Mouse (Mus musculus) limb, embryonic 10.5 days (tissue): ENCODE measurements around the gene Htr6. TPM values are rescaled to one million over a fixed set of nuclear protein-coding genes. Genes with fewer than 3 reads are reported as not detected.
A peak's percentile ranks its signal among the peaks of the same experiment; 100 is the strongest.

Experiments used
- DNase-seq: peaks from one replicate; pipeline ENCODE4 v3.0.0-alpha.2; 2017; ENCODE audit warnings: low spot score
- H3K27ac ChIP-seq: fragments of 300-500 bp; sonication (generic); 2 replicates; pipeline ENCODE4 v1.5.1; 2016; ENCODE audit warnings: mild to moderate bottlenecking
- H3K27me3 ChIP-seq: fragments of 300-500 bp; sonication (generic); 2 replicates; pipeline ENCODE4 v1.6.1; 2016; ENCODE audit warnings: low read depth, mild to moderate bottlenecking; ENCODE audit not compliant: poor library complexity, severe bottlenecking
- H3K36me3 ChIP-seq: fragments of 300-500 bp; sonication (generic); 2 replicates; pipeline ENCODE4 v1.6.1; 2016; ENCODE audit warnings: mild to moderate bottlenecking, moderate library complexity
- H3K4me1 ChIP-seq: fragments of 300-500 bp; sonication (generic); 2 replicates; pipeline ENCODE4 v1.6.1; 2016
- H3K4me3 ChIP-seq: fragments of 300-500 bp; sonication (generic); 2 replicates; pipeline ENCODE4 v1.5.1; 2016; ENCODE audit warnings: mild to moderate bottlenecking, moderate library complexity
- H3K9me3 ChIP-seq: fragments of 300-500 bp; sonication (generic); replicated peaks from 2 replicates; pipeline ENCODE4 v1.6.1; 2016; ENCODE audit warnings: mild to moderate bottlenecking
- WGBS: fragments of 180-500 bp; shearing (Covaris S2); methylation state at CpG from one replicate; pipeline ENCODE4 v1.1.7; 2016; 5-methylcytosine and 5-hydroxymethylcytosine counted together
- polyA plus RNA-seq: library from polyadenylated mRNA; unstranded; fragments of >200 nt; fragmentation: Nextera tagmentation; extraction: Ambion mirVana; gene quantifications from 2 replicates; pipeline ENCODE4 v1.2.1, GENCODE M21; 2016

Htr6 gene
- polyA plus RNA-seq, 1 experiment from 2014 or later: not detected

DNA sequence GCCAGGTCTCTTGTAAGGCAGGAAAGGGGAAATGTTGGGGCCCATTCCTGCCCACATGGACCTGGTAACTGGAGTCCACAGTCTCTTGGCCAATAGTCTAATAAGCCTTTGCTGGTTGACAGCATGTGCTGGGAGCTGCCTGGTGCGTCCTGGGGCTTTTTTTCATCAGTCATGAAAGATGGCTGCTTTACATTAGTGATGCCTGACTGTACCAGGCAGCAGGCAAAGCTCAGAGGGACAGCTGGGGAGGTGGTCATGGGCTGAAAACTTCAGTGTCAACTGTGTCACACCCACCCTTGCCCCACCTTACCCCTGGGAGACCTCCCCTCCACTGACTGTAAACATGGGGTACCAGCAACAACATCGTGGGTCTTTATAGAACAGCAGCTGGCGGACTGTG is 19.6 kb downstream of the Htr6 start:
- H3K36me3 ChIP-seq: no peaks in the 10 kb centered on the region
- no peak overlapping the region for H3K4me3 ChIP-seq
- H3K4me1 ChIP-seq: no peaks in the 10 kb centered on the region; the same call in 1 of the 2 replicates
- H3K27me3 ChIP-seq: no peaks in the 10 kb centered on the region
- H3K9me3 ChIP-seq: no peaks in the 10 kb centered on the region
- WGBS: 85% methylated on average over 3 of the region's 3 CpGs
- H3K27ac ChIP-seq: no peak overlapping the region
- no peak for DNase-seq

GRCm38 (mm10) chr4:139055336-139055735 is 20.0 kb downstream of the Htr6 start:
- Histone ChIP-seq H3K27me3 (no peaks in the 10 kb centered on the region), H3K4me3 (no peak overlapping the region), H3K4me1 (no peaks in the 10 kb centered on the region; the same call in 1 of the 2 replicates), H3K9me3 (no peaks in the 10 kb centered on the region), H3K27ac (no peak overlapping the region), H3K36me3 (no peaks in the 10 kb centered on the region)
- 87% methylated on average over 4 of the region's 4 CpGs for WGBS
- no peak for DNase-seq

GRCm38 (mm10) chr4:139054300-139054923 is 21.0 kb downstream of the Htr6 start:
- no peaks in the 10 kb centered on the region; the same call in 1 of the 2 replicates for H3K4me1 ChIP-seq
- H3K27me3 ChIP-seq: no peaks in the 10 kb centered on the region
- no peak for DNase-seq
- H3K9me3 ChIP-seq: no peaks in the 10 kb centered on the region
- H3K27ac ChIP-seq: no peak overlapping the region
- no peaks in the 10 kb centered on the region for H3K36me3 ChIP-seq
- no peak overlapping the region for H3K4me3 ChIP-seq
- WGBS: 50% methylated on average over 9 of the region's 9 CpGs

DNA sequence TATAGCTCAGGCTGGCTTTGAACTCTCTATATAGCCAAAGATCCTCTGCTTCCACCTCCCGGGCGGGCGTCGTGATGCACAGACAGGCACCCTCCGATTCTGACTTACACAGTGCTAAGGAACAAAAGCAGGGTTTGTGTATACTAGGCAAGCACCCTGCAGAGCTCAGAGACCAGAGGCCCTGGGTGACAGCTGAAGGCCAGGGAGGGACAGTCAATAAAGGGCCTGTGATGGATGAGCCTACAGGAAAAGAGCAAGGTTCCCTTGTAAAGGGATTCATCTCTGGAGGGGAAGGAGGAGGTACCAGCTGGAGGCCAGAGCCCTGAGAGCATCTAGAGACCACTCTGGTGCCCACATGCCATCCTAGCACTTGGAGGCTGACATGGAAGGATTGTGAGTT is 22.0 kb downstream of the Htr6 start:
- WGBS: 43% methylated on average over 5 of the region's 5 CpGs
- no peaks in the 10 kb centered on the region for H3K27me3 ChIP-seq
- no peak overlapping the region for H3K4me3 ChIP-seq

GRCm38 (mm10) chr4:139052796-139053195 is 22.6 kb downstream of the Htr6 start:
- H3K9me3 ChIP-seq: no peaks in the 10 kb centered on the region
- no peaks in the 10 kb centered on the region for H3K36me3 ChIP-seq
- no peak overlapping the region for H3K27ac ChIP-seq
- H3K4me1 ChIP-seq: no peaks in the 10 kb centered on the region; the same call in 1 of the 2 replicates
- WGBS: 86% methylated on average over 7 of the region's 7 CpGs
- H3K4me3 ChIP-seq: no peak overlapping the region
- no peak for DNase-seq
- H3K27me3 ChIP-seq: no peaks in the 10 kb centered on the region

More for the DNA sequence above, 22.0 kb downstream of the Htr6 start:
- no peak overlapping the region for H3K27ac ChIP-seq
- no peaks in the 10 kb centered on the region for H3K36me3 ChIP-seq
- DNase-seq: no peak
- H3K4me1 ChIP-seq: no peaks in the 10 kb centered on the region; the same call in 1 of the 2 replicates
- no peaks in the 10 kb centered on the region for H3K9me3 ChIP-seq

DNA sequence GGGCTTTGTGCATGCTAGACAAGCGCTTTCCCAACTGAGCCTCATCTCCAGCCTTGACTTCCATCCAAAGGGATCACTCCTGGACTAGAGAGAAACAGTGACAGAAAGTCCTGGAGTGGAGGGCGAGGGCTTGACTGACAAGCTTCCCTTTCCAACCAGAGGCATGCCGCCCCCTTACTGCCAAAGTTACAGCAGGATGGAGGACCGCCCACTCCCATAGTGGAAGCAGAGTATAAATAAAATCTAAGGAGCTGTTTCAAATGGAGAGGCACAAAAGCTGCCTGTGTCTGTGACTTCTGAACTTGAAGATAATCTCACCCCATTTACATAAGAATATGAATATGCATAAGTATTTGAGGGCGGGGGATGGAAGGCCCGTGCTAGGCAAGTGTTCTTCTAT is 26.9 kb downstream of the Htr6 start:
- Histone ChIP-seq H3K4me1 (peaks cover 6% of the 10 kb centered on the region), H3K4me3 (no peak overlapping the region), H3K9me3 (no peaks in the 10 kb centered on the region), H3K36me3 (no peaks in the 10 kb centered on the region), H3K27ac (no peak overlapping the region), H3K27me3 (no peaks in the 10 kb centered on the region)
- DNase-seq: no peak
- 79% methylated on average over 6 of the region's 6 CpGs for WGBS

- no peak overlapping the region for H3K27ac ChIP-seq
- no peaks in the 10 kb centered on the region for H3K9me3 ChIP-seq
- WGBS: 84% methylated on average over 5 of the region's 5 CpGs
- no peak overlapping the region for H3K4me3 ChIP-seq
- peaks cover 6% of the 10 kb centered on the region for H3K4me1 ChIP-seq
- H3K36me3 ChIP-seq: no peaks in the 10 kb centered on the region
- no peaks in the 10 kb centered on the region for H3K27me3 ChIP-seq
- DNase-seq: no peak
Observed at GRCm38 (mm10) chr4:139046354-139046753, 29.0 kb downstream of the Htr6 start.

DNA sequence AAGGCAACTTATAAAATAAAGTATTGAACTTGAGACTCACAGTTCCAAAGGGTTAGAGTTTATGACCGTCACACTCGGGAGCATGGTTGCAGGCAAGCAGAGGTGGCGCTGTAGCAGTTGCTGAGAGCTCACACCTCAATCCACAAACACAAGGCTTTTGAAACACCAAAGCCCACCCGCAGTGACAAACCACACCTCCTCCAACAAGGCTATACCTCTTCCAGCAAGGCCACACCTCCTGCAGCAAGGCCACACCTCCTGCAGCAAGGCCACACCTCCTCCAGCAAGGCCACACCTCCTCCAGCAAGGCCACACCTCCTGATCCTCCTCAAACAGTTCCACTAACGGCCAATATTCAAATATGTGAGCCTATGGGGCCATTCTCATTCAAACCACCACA is 30.8 kb downstream of the Htr6 start:
- H3K36me3 ChIP-seq: no peaks in the 10 kb centered on the region
- no peak overlapping the region for H3K4me3 ChIP-seq
- peaks cover 20% of the 10 kb centered on the region for H3K4me1 ChIP-seq
- DNase-seq: no peak
- H3K27me3 ChIP-seq: peaks cover 13% of the 10 kb centered on the region; the same call in 1 of the 2 replicates
- no peaks in the 10 kb centered on the region for H3K9me3 ChIP-seq
- 87% methylated on average over 5 of the region's 5 CpGs for whole genome bisulfite sequencing
- H3K27ac ChIP-seq: no peak overlapping the region

DNA sequence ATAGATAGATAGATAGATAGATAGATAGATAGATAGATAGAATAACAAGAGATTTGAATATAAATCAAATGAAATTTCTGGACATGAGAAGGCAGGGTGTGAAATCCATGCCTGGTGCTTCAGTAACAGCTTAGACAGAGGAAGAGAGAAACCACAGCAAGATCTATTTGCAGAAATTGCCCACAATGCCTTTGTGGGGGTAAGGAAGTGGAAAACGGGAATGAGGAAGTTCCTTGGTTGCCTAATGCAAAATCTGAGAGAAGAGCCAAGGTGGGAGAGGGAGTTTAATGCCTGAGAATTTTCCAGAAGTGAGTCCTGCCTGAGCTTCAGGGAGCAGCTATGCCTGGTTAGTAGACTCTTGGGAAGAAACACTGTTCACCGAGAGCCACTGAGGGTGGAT is 31.8 kb downstream of the Htr6 start:
- Histone ChIP-seq H3K9me3 (no peaks in the 10 kb centered on the region), H3K27me3 (peaks cover 17% of the 10 kb centered on the region; the same call in 1 of the 2 replicates), H3K4me1 (peaks cover 23% of the 10 kb centered on the region), H3K4me3 (no peak overlapping the region), H3K36me3 (no peaks in the 10 kb centered on the region), H3K27ac (no peak overlapping the region)
- 85% methylated on average over 2 of the region's 2 CpGs for WGBS
- no peak for DNase-seq

DNA sequence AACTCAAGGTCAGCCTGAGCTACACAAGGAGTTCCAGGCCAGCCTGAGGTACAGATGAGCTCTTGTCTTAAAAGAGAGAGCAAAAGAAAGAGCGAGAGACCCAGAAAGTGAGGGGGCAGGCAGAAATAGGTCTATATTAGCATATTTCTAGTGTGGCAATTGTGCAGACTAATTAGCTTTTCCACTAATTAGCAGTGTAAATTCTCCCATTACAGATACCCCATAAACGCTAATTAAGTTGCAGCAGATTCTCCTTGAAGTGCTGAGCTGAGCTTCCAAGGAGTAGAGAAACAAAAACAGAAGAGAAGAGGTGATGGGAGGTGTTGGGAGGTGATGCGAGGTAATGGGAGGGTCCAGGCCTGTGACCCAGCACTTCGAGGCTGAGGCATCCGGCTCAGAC is 32.8 kb downstream of the Htr6 start:
- WGBS: 81% methylated on average over 5 of the region's 5 CpGs
- Histone ChIP-seq H3K36me3 (no peaks in the 10 kb centered on the region), H3K27ac (no peak overlapping the region), H3K27me3 (peaks cover 17% of the 10 kb centered on the region; the same call in 1 of the 2 replicates), H3K9me3 (no peaks in the 10 kb centered on the region), H3K4me3 (no peak overlapping the region), H3K4me1 (peaks cover 32% of the 10 kb centered on the region)
- no peak for DNase-seq

DNA sequence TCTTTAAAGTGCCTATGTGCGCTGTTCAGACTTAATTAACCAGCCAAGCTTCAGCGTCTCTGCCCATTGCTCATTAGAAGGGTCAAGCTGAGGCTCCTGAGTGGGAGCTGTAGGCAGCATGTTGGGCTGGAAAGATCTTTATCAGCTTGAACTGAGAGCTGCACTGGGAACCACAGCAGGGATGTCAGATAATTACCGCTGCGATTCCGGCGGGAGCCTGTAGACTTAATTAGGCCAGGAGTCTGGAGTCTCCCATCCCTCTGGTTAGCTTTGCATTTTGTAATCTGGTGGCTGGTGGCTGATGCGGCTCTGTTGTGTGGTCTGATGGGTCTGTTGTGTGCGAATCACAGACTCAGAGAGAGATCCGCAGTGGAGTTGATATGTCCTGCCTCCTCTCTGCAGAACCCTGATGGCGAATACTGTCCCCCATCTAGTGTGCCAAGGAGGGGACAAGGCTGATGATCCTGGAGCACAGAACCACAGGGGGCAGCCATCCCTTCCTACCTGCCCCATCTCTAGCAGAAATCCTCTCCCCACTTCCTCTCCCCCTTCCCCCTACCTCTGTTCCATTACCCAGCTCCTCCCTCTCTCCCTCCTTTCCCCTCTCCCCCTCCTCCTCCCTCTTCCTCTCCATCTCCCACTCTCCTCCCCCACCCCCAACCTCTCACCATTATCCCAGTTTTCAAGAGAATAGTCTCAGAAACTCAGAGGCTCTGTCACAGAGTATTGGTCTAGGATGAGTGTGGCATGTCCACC is 35.1 kb downstream of the Htr6 start:
- Histone ChIP-seq H3K4me1 (peaks cover 28% of the 10 kb centered on the region), H3K4me3 (peak overlapping the region; percentile 10; the same call in 1 of the 2 replicates), H3K27me3 (peaks cover 17% of the 10 kb centered on the region; the same call in 1 of the 2 replicates), H3K36me3 (no peaks in the 10 kb centered on the region), H3K9me3 (no peaks in the 10 kb centered on the region), H3K27ac (no peak overlapping the region; the same call in 1 of the 2 replicates)
- peak; percentile 38 for DNase-seq
- 6% methylated on average over 10 of the region's 10 CpGs for WGBS

DNA sequence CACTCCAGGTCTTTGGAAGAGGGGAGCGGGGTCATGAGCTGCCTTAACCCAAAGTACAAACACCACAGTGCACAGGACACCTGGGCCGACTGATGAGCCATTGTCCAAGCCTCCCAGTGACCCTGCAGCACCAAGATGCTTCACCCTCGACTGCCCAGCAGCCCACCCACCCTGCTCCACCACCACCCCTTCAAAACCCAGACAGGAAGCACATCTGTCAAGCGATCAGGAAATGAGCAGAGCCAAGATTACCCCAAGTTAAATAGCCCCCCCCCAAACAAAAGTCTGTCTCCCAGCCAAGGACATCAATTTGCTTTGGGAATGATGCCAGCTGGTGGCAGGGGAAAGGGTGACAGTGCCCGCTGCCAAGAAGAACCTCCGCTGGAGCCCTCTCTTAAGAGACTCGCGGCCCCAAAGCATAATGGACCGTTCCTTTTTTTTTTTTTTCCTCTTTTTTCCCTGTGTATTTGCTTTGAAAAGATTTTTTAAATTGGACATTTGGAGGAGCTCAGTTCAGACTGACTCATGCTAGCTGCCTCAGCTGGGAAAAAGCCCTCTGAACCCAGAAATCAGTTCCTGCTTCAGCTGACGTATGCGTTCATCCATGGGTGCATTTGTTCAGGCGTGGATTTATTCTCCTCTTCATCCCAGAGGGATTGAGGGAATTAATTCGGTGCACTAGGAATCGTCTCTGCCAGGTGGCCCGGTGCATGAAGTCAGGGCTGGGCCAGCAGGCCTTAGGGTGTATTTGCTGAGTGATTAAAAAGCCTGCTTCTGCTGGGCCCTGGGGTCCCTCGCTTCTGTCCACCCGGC is 37.4 kb downstream of the Htr6 start:
- no peak overlapping the region for H3K27ac ChIP-seq
- peaks cover 28% of the 10 kb centered on the region for H3K4me1 ChIP-seq
- whole genome bisulfite sequencing: 83% methylated on average over 17 of the region's 17 CpGs
- peaks cover 17% of the 10 kb centered on the region; the same call in 1 of the 2 replicates for H3K27me3 ChIP-seq
- H3K36me3 ChIP-seq: no peaks in the 10 kb centered on the region
- H3K4me3 ChIP-seq: no peak overlapping the region
- no peak for DNase-seq
- H3K9me3 ChIP-seq: no peaks in the 10 kb centered on the region
